Mouse (Mus musculus): ENCODE data around the gene Srp54b. TPM values are rescaled to one million over a fixed set of nuclear protein-coding genes. Genes with fewer than 3 reads are reported as not detected.
"Not testable (repeated sequence)": the region's sequence is repeated elsewhere in the genome, so short reads cannot be mapped to it uniquely, and the experiment has no call there.

Gene Srp54b
- polyA plus RNA-seq (2015; fragmentation: Nextera tagmentation; extraction: Ambion mirVana), result 24.7 and 25.2 TPM in 2 replicates

DNA sequence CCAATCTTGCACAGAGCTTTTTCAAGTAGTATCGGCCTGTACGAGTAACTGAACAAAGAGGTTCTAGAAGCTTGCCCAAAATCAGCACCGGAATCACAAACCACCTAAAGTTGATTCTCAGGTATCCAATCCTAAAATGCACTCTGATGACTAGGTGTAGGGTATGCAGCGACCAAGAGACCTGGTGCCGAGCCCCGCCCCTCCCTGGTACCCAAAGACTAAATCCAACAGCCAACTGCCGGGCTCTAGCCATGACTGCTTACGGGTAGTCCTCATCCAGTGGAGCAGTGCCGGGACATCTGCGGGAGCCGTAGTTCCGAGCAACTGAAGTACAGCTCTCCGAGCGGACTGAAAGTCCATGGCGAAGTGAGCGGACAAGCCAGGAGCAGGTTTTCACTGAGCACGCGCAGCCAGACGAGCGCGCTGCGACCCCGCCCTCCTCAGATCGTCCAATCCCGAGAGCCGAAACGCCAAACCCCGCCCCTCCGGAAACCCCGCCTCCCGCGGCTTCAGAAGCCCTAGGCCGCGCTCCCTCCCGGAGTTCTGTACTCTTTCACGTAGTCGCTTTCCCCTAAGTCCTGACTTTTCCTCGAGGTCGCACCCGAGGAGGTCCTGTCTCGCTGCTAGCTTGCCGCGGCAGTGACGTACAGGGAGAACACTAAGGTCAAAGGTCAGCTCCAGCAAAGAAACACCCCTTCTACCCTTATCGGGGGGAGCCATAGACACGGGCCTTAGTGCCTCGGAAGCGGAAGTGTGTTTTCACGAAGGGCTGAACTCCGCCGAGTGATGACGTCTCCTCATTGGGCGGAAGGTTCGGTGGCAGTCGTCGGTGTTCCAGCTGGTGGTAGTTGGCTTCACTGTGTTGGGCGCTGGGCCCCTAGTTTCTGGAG, at the start of gene Srp54b:
Gene Srp54b, plus strand, starts transcription at position 546 of the 890 bp plus-strand sequence.
- no CpG with 5 or more reads among the region's 57 CpGs for WGBS (ENCODE audit: insufficient replicate concordance)
- not testable (repeated sequence) for H3K4me3 ChIP-seq (ENCODE audit: low read depth, low read length)

DNA sequence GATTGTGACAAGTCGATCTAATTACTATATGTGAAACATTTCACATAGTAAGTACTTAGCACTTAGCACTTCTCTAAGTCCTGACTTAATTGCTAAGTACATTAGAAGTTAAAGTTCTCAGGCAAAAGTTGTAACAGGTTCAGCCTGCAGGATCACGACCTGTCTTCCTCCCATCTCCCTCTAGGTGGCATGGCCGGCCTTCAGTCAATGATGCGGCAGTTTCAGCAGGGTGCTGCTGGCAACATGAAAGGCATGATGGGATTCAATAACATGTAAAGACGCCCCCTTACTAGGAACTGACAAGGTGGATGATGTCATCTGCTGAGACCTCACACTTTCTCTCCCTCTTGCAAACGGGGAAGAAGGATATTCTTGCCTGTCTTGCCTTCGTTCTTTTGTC, 42.3 kb upstream of the Srp54b start:
- not testable (repeated sequence) for H3K9ac ChIP-seq (ENCODE audit: low read depth, low read length); H3K27ac ChIP-seq (ENCODE audit: low read length); H3K9me3 ChIP-seq (replicated peaks; ENCODE audit: control insufficient read depth, low read length); ATAC-seq (ENCODE audit: low read depth); H3K4me1 ChIP-seq (ENCODE audit: control insufficient read depth, low read depth, low read length); H3K4me2 ChIP-seq (ENCODE audit: low read depth, low read length); H3K27me3 ChIP-seq (ENCODE audit: control insufficient read depth, insufficient read depth, low read depth, low read length); H3K36me3 ChIP-seq (ENCODE audit: control insufficient read depth, insufficient read depth); H3K4me3 ChIP-seq (ENCODE audit: low read depth, low read length)
- no CpG with 5 or more reads among the region's 7 CpGs for WGBS (ENCODE audit: insufficient replicate concordance)

More for the DNA sequence above, at the start of gene Srp54b:
- H3K27ac ChIP-seq (ENCODE audit: low read length); H3K9me3 ChIP-seq (replicated peaks; ENCODE audit: control insufficient read depth, low read length); H3K4me1 ChIP-seq (ENCODE audit: control insufficient read depth, low read depth, low read length); H3K36me3 ChIP-seq (ENCODE audit: control insufficient read depth, insufficient read depth); H3K4me2 ChIP-seq (ENCODE audit: low read depth, low read length); H3K9ac ChIP-seq (ENCODE audit: low read depth, low read length); H3K27me3 ChIP-seq (ENCODE audit: control insufficient read depth, insufficient read depth, low read depth, low read length): not testable (repeated sequence)
- ATAC-seq (ENCODE audit: low read depth), result peak; percentile 96

DNA sequence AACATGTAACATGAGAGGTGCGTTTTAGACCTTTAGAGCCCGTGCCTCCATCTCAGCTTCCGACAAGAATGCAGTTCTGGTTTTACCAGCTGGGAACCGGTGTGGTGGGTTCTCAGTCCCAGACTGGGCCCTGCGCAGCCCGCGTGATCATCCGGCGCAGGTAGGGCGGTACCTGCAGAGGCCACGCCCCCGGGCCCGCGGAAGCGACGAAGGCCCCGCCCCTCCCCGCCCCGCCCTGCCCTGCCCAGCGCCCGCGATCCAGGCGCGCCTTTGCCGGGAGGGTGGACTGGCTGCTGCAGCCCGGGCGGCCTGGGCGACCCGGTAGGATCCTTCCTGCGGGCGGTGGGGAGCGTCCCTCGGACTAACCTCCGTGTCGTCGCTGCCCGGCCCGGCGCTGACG, 30.7 kb upstream of the Srp54b start, which contains the start of gene Fam177a:
Gene Fam177a, plus strand, starts transcription at position 228 of the 400 bp plus-strand sequence.
- WGBS (ENCODE audit: insufficient replicate concordance), result no CpG with 5 or more reads among the region's 40 CpGs

DNA sequence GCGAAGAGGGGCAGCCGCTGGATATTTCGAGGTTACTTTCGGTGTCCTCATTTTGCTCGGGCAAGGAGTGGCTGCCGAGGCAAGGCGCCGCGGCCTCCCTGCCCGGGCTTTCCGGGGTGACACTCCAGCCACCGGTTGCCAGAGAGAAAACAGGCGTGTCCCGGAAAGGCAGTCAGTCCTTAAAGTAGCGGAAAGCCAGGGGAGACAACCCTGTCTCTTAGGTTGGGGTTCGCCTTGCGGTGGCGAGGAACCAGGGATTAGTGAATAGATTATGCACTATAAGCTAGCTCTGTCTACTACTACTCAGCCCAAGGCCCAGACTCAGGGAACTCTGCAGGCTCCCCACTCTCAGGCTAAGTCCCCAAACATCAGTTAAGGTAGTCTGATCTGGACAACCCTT, 30.2 kb upstream of the Srp54b start:
- ATAC-seq (ENCODE audit: low read depth), result peak; percentile 75
- no CpG with 5 or more reads among the region's 18 CpGs for WGBS (ENCODE audit: insufficient replicate concordance)

More for the DNA sequence above, 30.7 kb upstream of the Srp54b start, which contains the start of gene Fam177a:
- peak; percentile 98 for ATAC-seq (ENCODE audit: low read depth)
- H3K36me3 ChIP-seq (ENCODE audit: control insufficient read depth, insufficient read depth); H3K4me2 ChIP-seq (ENCODE audit: low read depth, low read length); H3K9me3 ChIP-seq (replicated peaks; ENCODE audit: control insufficient read depth, low read length); H3K9ac ChIP-seq (ENCODE audit: low read depth, low read length); H3K4me1 ChIP-seq (ENCODE audit: control insufficient read depth, low read depth, low read length); H3K27me3 ChIP-seq (ENCODE audit: control insufficient read depth, insufficient read depth, low read depth, low read length); H3K4me3 ChIP-seq (ENCODE audit: low read depth, low read length); H3K27ac ChIP-seq (ENCODE audit: low read length): not testable (repeated sequence)

DNA sequence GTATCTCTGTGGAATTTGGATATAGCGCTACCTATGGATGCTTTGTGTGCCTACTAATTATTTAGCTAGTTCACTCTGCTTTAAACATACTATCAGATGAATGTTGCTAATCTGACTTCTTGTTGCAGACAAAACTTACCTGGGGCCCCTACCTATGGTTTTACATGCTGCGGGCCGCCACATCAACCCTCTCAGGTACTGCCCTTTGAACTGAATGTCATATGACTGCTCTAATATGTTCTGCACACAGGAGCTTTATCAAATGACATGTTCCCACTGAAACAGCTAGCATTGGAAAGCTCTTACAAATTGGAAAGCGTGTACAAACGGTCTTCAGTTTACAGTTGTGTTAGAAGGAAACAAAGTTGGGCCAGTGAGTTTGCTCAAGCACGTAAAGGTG, 19.4 kb upstream of the Srp54b start:
- not testable (repeated sequence) for H3K4me2 ChIP-seq (ENCODE audit: low read depth, low read length)

More for the DNA sequence above, 30.2 kb upstream of the Srp54b start:
- H3K27ac ChIP-seq (ENCODE audit: low read length); H3K9me3 ChIP-seq (replicated peaks; ENCODE audit: control insufficient read depth, low read length); H3K4me3 ChIP-seq (ENCODE audit: low read depth, low read length); H3K27me3 ChIP-seq (ENCODE audit: control insufficient read depth, insufficient read depth, low read depth, low read length); H3K36me3 ChIP-seq (ENCODE audit: control insufficient read depth, insufficient read depth); H3K4me2 ChIP-seq (ENCODE audit: low read depth, low read length); H3K4me1 ChIP-seq (ENCODE audit: control insufficient read depth, low read depth, low read length); H3K9ac ChIP-seq (ENCODE audit: low read depth, low read length): not testable (repeated sequence)

DNA sequence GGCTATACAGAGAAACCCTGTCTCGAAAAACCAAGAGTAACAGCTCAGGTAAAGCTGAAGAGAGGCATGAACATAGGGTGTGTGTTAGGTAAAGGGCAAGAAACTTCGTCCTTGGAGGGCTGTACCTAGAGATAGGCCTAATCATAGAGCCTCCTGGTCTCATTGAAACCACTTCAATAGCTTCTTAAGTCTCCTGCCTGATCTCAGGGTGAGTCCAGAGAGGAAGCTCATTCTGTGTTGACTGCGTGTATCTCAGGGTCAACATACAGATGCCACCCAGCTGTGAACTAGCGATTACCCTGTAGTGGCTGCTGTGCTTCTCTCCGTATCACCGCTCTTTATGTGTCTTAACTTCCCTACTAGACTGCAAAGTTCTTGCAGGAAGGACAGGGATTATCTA, 17.0 kb upstream of the Srp54b start:
- H3K9me3 ChIP-seq (replicated peaks; ENCODE audit: control insufficient read depth, low read length); H3K4me2 ChIP-seq (ENCODE audit: low read depth, low read length); H3K9ac ChIP-seq (ENCODE audit: low read depth, low read length); H3K27me3 ChIP-seq (ENCODE audit: control insufficient read depth, insufficient read depth, low read depth, low read length); ATAC-seq (ENCODE audit: low read depth); H3K36me3 ChIP-seq (ENCODE audit: control insufficient read depth, insufficient read depth); H3K27ac ChIP-seq (ENCODE audit: low read length); H3K4me1 ChIP-seq (ENCODE audit: control insufficient read depth, low read depth, low read length); H3K4me3 ChIP-seq (ENCODE audit: low read depth, low read length): not testable (repeated sequence)
- WGBS (ENCODE audit: insufficient replicate concordance), result no CpG with 5 or more reads among the region's 6 CpGs

More for the DNA sequence above, 19.4 kb upstream of the Srp54b start:
- H3K36me3 ChIP-seq (ENCODE audit: control insufficient read depth, insufficient read depth); H3K27me3 ChIP-seq (ENCODE audit: control insufficient read depth, insufficient read depth, low read depth, low read length); H3K4me1 ChIP-seq (ENCODE audit: control insufficient read depth, low read depth, low read length); H3K4me3 ChIP-seq (ENCODE audit: low read depth, low read length); H3K9ac ChIP-seq (ENCODE audit: low read depth, low read length); ATAC-seq (ENCODE audit: low read depth); H3K9me3 ChIP-seq (replicated peaks; ENCODE audit: control insufficient read depth, low read length); H3K27ac ChIP-seq (ENCODE audit: low read length): not testable (repeated sequence)
- WGBS (ENCODE audit: insufficient replicate concordance), result no CpG with 5 or more reads among the region's 6 CpGs

DNA sequence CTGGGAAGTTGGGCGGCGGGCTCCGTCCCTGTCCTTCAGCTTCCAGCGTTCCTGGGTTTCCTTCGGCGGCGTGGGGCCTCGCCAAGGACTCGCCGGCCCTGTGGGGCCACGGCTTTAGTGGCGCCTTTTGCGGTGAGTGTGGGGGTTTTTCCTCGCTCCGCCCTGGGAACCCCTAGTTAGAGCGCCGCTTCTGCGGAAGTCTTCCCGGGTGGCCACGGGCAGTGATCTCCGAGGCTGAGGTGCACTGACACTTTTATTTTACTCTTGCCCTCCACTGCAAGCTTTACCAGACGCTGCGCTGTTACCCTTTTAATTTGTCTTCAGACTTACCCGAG, 512 bp downstream of the Srp54b start:
- peak; percentile 28 for ATAC-seq (ENCODE audit: low read depth)
- not testable (repeated sequence) for H3K4me1 ChIP-seq (ENCODE audit: control insufficient read depth, low read depth, low read length); H3K4me2 ChIP-seq (ENCODE audit: low read depth, low read length); H3K4me3 ChIP-seq (ENCODE audit: low read depth, low read length); H3K36me3 ChIP-seq (ENCODE audit: control insufficient read depth, insufficient read depth); H3K27me3 ChIP-seq (ENCODE audit: control insufficient read depth, insufficient read depth, low read depth, low read length); H3K9me3 ChIP-seq (replicated peaks; ENCODE audit: control insufficient read depth, low read length); H3K27ac ChIP-seq (ENCODE audit: low read length); H3K9ac ChIP-seq (ENCODE audit: low read depth, low read length)
- WGBS (ENCODE audit: insufficient replicate concordance), result 0% methylated on average over 9 of the region's 24 CpGs

DNA sequence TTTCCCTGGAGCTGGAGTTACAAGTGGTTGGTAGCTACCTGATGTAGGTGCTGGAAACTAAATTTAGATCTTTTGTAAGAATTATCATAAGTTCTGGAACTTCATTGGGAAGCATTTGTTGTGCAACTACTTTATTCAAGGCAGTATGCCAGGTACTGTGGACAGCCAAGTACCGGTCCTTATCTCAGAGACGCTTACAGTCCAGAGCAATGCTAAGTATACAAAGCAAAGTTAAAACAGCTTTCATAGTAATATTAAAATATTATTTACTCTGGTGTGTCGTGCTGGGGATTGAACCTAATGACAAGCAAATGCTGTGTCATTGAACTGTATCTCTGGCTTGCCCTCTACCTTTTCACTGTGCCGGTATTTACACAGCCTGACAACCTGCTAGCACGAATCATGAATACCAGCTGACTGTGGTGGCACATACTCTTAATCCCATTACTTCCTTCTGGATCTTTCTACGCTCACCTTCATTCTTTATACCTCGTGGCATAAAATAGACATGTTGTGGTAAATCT, 12.2 kb downstream of the Srp54b start:
- not testable (repeated sequence) for H3K9ac ChIP-seq (ENCODE audit: low read depth, low read length); H3K36me3 ChIP-seq (ENCODE audit: control insufficient read depth, insufficient read depth); H3K4me3 ChIP-seq (ENCODE audit: low read depth, low read length); ATAC-seq (ENCODE audit: low read depth); H3K27ac ChIP-seq (ENCODE audit: low read length); H3K4me1 ChIP-seq (ENCODE audit: control insufficient read depth, low read depth, low read length); H3K4me2 ChIP-seq (ENCODE audit: low read depth, low read length); H3K27me3 ChIP-seq (ENCODE audit: control insufficient read depth, insufficient read depth, low read depth, low read length); H3K9me3 ChIP-seq (replicated peaks; ENCODE audit: control insufficient read depth, low read length)
- WGBS (ENCODE audit: insufficient replicate concordance), result no CpG with 5 or more reads among the region's 7 CpGs

DNA sequence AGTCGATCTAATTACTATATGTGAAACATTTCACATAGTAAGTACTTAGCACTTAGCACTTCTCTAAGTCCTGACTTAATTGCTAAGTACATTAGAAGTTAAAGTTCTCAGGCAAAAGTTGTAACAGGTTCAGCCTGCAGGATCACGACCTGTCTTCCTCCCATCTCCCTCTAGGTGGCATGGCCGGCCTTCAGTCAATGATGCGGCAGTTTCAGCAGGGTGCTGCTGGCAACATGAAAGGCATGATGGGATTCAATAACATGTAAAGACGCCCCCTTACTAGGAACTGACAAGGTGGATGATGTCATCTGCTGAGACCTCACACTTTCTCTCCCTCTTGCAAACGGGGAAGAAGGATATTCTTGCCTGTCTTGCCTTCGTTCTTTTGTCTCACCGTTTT, 32.8 kb downstream of the Srp54b start:
- H3K4me2 ChIP-seq (ENCODE audit: low read depth, low read length); H3K9ac ChIP-seq (ENCODE audit: low read depth, low read length); ATAC-seq (ENCODE audit: low read depth); H3K27me3 ChIP-seq (ENCODE audit: control insufficient read depth, insufficient read depth, low read depth, low read length); H3K27ac ChIP-seq (ENCODE audit: low read length); H3K4me3 ChIP-seq (ENCODE audit: low read depth, low read length); H3K9me3 ChIP-seq (replicated peaks; ENCODE audit: control insufficient read depth, low read length); H3K4me1 ChIP-seq (ENCODE audit: control insufficient read depth, low read depth, low read length); H3K36me3 ChIP-seq (ENCODE audit: control insufficient read depth, insufficient read depth): not testable (repeated sequence)
- WGBS (ENCODE audit: insufficient replicate concordance), result no CpG with 5 or more reads among the region's 8 CpGs
